Mouse (Mus musculus) lung, postnatal 0 days (tissue): ENCODE results near the gene Fry. TPM values are rescaled to one million over a fixed set of nuclear protein-coding genes. Genes with fewer than 3 reads are reported as not detected.

Source experiments
- ATAC-seq: fragments of 200-750 bp; cut with Nextera tagmentation; 2 replicates; pipeline ENCODE4 v1.8.0; 2017; ENCODE audit warnings: moderate library complexity
- DNase-seq: peaks from one replicate; pipeline ENCODE4 v3.0.0-alpha.2; 2016; ENCODE audit warnings: low spot score
- H3K27ac ChIP-seq: fragments of 300-500 bp; sonication (generic); 2 replicates; pipeline ENCODE4 v1.5.1; 2014; ENCODE audit warnings: antibody characterized with exemption, mild to moderate bottlenecking, low read length, mixed read lengths
- H3K27me3 ChIP-seq: fragments of 300-500 bp; sonication (generic); replicated peaks from 2 replicates; pipeline ENCODE4 v1.6.1; 2014; ENCODE audit warnings: low read length, mixed read lengths; ENCODE audit not compliant: insufficient read depth
- H3K36me3 ChIP-seq: fragments of 300-500 bp; sonication (generic); 2 replicates; pipeline ENCODE4 v1.6.1; 2014; ENCODE audit warnings: low read length, mixed read lengths; ENCODE audit not compliant: insufficient read depth
- H3K4me1 ChIP-seq: fragments of 300-500 bp; sonication (generic); 2 replicates; pipeline ENCODE4 v1.6.1; 2014; ENCODE audit warnings: antibody characterized with exemption, low read depth, low read length, mixed read lengths; ENCODE audit not compliant: insufficient read depth
- H3K4me2 ChIP-seq: fragments of 300-500 bp; sonication (generic); replicated peaks from 2 replicates; pipeline ENCODE4 v1.6.1; 2014; ENCODE audit warnings: low read depth, mild to moderate bottlenecking, low read length, moderate library complexity, mixed read lengths
- H3K4me3 ChIP-seq: fragments of 300-500 bp; sonication (generic); 2 replicates; pipeline ENCODE4 v1.5.1; 2014; ENCODE audit warnings: low read depth, low read length
- H3K9ac ChIP-seq: fragments of 300-500 bp; sonication (generic); replicated peaks from 2 replicates; pipeline ENCODE4 v1.6.1; 2014; ENCODE audit warnings: low read depth, mild to moderate bottlenecking
- H3K9me3 ChIP-seq: fragments of 300-500 bp; sonication (generic); 2 replicates; pipeline ENCODE4 v1.6.1; 2016; ENCODE audit warnings: low read length, mixed read lengths
- CTCF ChIP-seq: IDR thresholded peaks from 2 replicates; pipeline ENCODE4 v1.5.1; 2016; ENCODE audit warnings: antibody characterized with exemption, mild to moderate bottlenecking
- EP300 ChIP-seq: IDR thresholded peaks from 2 replicates; pipeline ENCODE4 v1.6.1; 2016; ENCODE audit warnings: antibody characterized with exemption, mild to moderate bottlenecking, control low read depth
- WGBS: fragments of 180-500 bp; shearing (Covaris S2); extraction: QIAGEN DNeasy Blood & Tissue Kit; methylation state at CpG from one replicate; pipeline ENCODE4 v1.1.7; 2014; 5-methylcytosine and 5-hydroxymethylcytosine counted together
- polyA plus RNA-seq: library from polyadenylated mRNA; unstranded; fragments of >200 nt; fragmentation: Nextera tagmentation; extraction: Ambion mirVana; gene quantifications from 2 replicates; pipeline ENCODE4 v1.2.1, GENCODE M21; 2015

The Fry gene
- polyA plus RNA-seq, 1 experiment from 2014 or later = 20.8 TPM

GRCm38 (mm10) chr5:150431286-150431685 lies 312.8 kb downstream of the Fry start:
- DNase-seq (no peak), ATAC-seq (no peak)
- Histone ChIP-seq H3K27ac (no peak overlapping the region), H3K9ac (no peak overlapping the region), H3K36me3 (0 out of 2 replicates have a peak, but pooled peaks cover 13% of the 10 kb centered on the region), H3K4me1 (no peaks in the 10 kb centered on the region), H3K9me3 (no peaks in the 10 kb centered on the region), H3K4me2 (no peak overlapping the region), H3K4me3 (no peak overlapping the region), H3K27me3 (no peaks in the 10 kb centered on the region)
- WGBS = 95% methylated on average over 7 of the region's 7 CpGs
- TF ChIP-seq CTCF = peak; percentile 53
- TF ChIP-seq EP300 = no peak

- H3K4me1 ChIP-seq = no peaks in the 10 kb centered on the region
- 95% methylated on average over 2 of the region's 2 CpGs for WGBS
- H3K9ac ChIP-seq = no peak overlapping the region
- no peak for ATAC-seq
- no peaks in the 10 kb centered on the region for H3K9me3 ChIP-seq
- no peak overlapping the region for H3K4me2 ChIP-seq
- DNase-seq = no peak
- no peaks in the 10 kb centered on the region for H3K27me3 ChIP-seq
- 0 out of 2 replicates have a peak, but pooled peaks cover 13% of the 10 kb centered on the region for H3K36me3 ChIP-seq
- TF ChIP-seq CTCF = 0 out of 2 replicates have a peak, but pooled peaks have one; percentile 22
- TF ChIP-seq EP300 = no peak
- no peak overlapping the region for H3K4me3 ChIP-seq
- H3K27ac ChIP-seq = no peak overlapping the region
Observed at GRCm38 (mm10) chr5:150432960-150433359, 314.5 kb downstream of the Fry start.

- Histone ChIP-seq H3K9ac (no peak overlapping the region), H3K4me2 (peak overlapping the region; percentile 52), H3K27ac (no peak overlapping the region), H3K27me3 (no peaks in the 10 kb centered on the region), H3K4me3 (peak overlapping the region; percentile 17; the same call in 1 of the 2 replicates), H3K9me3 (no peaks in the 10 kb centered on the region), H3K4me1 (no peaks in the 10 kb centered on the region), H3K36me3 (0 out of 2 replicates have a peak, but pooled peaks cover 13% of the 10 kb centered on the region)
- no peak for DNase-seq
- ATAC-seq = no peak
- no peak for TF ChIP-seq CTCF
- no peak for TF ChIP-seq EP300
- WGBS = 32% methylated on average over 34 of the region's 34 CpGs
Observed at GRCm38 (mm10) chr5:150436629-150437389, 318.4 kb downstream of the Fry start.

GRCm38 (mm10) chr5:150441690-150442089 lies 323.2 kb downstream of the Fry start:
- TF ChIP-seq EP300 (no peak), CTCF (peak; percentile 89)
- H3K36me3 ChIP-seq = no peaks in the 10 kb centered on the region
- H3K4me2 ChIP-seq = no peak overlapping the region
- no peaks in the 10 kb centered on the region for H3K27me3 ChIP-seq
- DNase-seq (peak; percentile 63), ATAC-seq (no peak)
- no peaks in the 10 kb centered on the region for H3K4me1 ChIP-seq
- H3K9me3 ChIP-seq = no peaks in the 10 kb centered on the region
- no peak overlapping the region for H3K27ac ChIP-seq
- no peak overlapping the region for H3K9ac ChIP-seq
- H3K4me3 ChIP-seq = no peak overlapping the region
- 40% methylated on average over 7 of the region's 7 CpGs for WGBS

- no peak overlapping the region for H3K4me3 ChIP-seq
- peak; percentile 87 for ATAC-seq
- H3K4me2 ChIP-seq = no peak overlapping the region
- H3K9ac ChIP-seq = no peak overlapping the region
- TF ChIP-seq EP300 = peak; percentile 95
- no peak for TF ChIP-seq CTCF
- H3K36me3 ChIP-seq = no peaks in the 10 kb centered on the region
- H3K4me1 ChIP-seq = peaks cover 7% of the 10 kb centered on the region; the same call in 1 of the 2 replicates
- H3K9me3 ChIP-seq = no peaks in the 10 kb centered on the region; the same call in 1 of the 2 replicates
- WGBS = 56% methylated on average over 9 of the region's 9 CpGs
- peak; percentile 85 for DNase-seq
- no peaks in the 10 kb centered on the region for H3K27me3 ChIP-seq
- H3K27ac ChIP-seq = peak overlapping the region; percentile 21; the same call in 1 of the 2 replicates
Observed at GRCm38 (mm10) chr5:150451281-150452003, 333.0 kb downstream of the Fry start.

- Histone ChIP-seq H3K4me3 (no peak overlapping the region), H3K4me1 (peaks cover 7% of the 10 kb centered on the region; the same call in 1 of the 2 replicates), H3K9ac (no peak overlapping the region), H3K27me3 (no peaks in the 10 kb centered on the region), H3K9me3 (no peaks in the 10 kb centered on the region; the same call in 1 of the 2 replicates), H3K36me3 (no peaks in the 10 kb centered on the region), H3K27ac (peak overlapping the region; percentile 21; the same call in 1 of the 2 replicates), H3K4me2 (no peak overlapping the region)
- no peak for ATAC-seq
- WGBS = 19% methylated on average over 1 of the region's 1 CpGs
- TF ChIP-seq CTCF = peak; percentile 45
- TF ChIP-seq EP300 = no peak
- no peak for DNase-seq
Observed at GRCm38 (mm10) chr5:150452004-150452626, 333.7 kb downstream of the Fry start.
